Mouse (Mus musculus) left cerebral cortex, postnatal 25 days (tissue): Measurements from ENCODE around the gene Nipa2. TPM values are rescaled to one million over a fixed set of nuclear protein-coding genes. Genes with fewer than 3 reads are reported as not detected.
A peak's percentile ranks its signal among the peaks of the same experiment; 100 is the strongest.

ENCODE experiments used
- DNase-seq, 2 experiments: peaks; one replicate each; pipeline ENCODE4 v3.0.0; 2022; ENCODE audit warnings: low spot score in 2 of 2, mixed read lengths in 1 of 2
- intact Hi-C: fragments of 180-260 bp; cut with DNase I; formaldehyde crosslinking; loops from one replicate; pipeline ENCODE4 v1.15.1; 2025
- total RNA-seq, 2 experiments: library from RNA; stranded (reverse); gene quantifications; 2 replicates each; pipeline ENCODE4 v1.2.3; 2021

Nipa2 gene
- 10 to 100 TPM; 60.5 to 63.5 TPM for total RNA-seq

DNA sequence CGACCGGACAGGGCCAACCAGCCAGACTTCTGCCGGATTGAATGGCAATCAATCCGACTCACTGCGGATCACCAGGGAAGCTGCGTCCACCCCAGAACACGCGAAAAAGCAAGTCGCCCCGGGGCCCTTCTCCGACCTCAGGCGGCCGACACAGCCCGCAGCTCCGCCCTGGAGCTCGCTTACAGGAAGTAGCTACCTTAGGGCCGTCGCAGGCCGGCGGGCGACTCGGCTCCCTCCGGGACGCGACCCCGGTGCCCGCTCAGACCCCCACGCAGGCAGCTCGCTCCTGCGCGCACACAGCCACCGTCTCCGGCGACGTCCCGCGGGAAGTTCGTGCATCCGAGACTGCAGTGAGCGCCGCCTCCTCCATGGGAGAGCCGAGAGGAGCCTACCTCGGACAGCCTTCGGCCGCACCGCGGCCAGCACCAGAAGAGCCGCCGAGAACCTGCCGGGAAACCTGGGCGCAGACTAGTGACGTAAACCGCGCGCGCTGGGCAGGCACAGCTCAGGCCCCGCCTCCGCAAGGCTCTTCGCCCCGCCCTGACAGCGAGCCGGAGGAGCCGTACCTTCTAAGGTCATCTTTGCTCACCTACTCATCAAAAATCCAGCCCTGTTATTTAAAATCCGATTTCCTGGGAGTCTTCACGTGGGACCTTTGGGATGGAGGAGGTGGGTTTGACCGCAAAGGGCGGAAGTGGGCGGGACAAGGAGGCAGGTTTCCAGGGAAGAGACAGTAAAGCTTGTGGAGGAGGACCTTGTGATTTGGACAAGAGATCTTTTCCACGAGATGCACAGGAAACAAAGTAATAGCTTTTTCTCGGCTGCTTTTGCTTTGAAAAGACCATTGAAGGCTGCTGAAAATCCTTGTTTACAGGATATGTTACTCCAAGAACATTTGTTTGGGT, at the start of gene Nipa2:
Gene Nipa2 (minus strand): TSS at position 473 of the 905 bp plus-strand sequence.
- peak; percentile 95 to 96 for DNase-seq
- intact Hi-C loops = no loop called here

GRCm38 (mm10) chr7:56011018-56011333, 48.7 kb upstream of the Nipa2 start:
- intact Hi-C loops = no loop called here
- DNase-seq = no peak

DNA sequence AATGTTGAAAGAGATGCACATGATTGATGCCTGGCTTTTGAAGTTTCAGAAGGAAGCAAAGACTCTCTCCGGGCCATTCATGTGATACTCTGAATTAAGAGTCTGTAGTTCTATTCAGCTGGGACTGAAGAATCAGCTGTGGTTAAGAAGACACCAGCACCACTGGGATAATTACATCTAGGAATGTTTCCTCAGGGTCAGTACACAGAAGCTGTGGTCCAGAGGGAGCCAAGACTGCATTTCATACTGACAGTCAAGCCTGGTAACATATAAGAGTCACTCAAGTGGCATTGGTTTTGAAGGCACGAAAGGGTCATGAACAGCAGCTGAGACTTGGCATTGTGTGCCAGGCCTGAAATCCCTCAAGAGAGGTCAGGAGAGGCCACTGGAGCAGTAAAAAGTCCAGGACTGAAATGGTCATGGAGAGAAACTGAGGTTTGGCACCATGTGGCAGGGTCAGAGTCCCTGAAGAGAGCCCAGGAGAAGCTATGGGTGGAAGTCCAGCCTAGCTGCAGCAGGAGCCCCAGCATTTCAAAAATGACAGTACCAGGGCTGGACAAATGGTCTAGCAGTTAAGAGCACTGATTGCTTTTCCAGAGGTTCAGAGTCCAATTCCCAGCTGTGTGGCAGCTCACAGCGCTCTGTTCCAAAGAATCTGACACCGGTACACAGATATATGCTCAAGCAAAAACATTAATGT, 48.2 kb upstream of the Nipa2 start:
- no peak for DNase-seq

GRCm38 (mm10) chr7:55998997-55999396, 36.7 kb upstream of the Nipa2 start:
- intact Hi-C loops = no loop called here
- DNase-seq = no peak

More for the DNA sequence above, 48.2 kb upstream of the Nipa2 start:
- intact Hi-C loops = no loop called here

DNA sequence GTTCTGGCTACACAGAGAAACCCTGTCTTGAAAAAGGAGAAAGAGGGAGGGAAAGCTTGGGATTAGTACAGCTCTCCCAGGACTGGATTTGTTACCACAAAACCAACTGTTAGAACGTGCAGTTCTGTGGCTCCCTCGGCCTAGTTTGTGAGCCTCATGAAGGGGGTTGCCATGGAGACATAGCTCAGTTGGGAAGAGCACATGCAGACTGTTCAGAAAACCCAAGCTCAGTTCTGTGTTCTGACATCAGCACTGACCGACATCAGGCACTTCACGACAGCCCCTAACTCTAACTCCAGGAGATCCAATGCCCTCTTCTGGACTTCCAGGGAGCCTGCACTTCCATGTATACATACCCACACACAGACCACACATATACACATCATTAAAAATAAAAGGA, 32.7 kb upstream of the Nipa2 start:
- intact Hi-C loops = no loop called here
- peak; percentile 40 to 69 for DNase-seq

- DNase-seq = peak in 1 of 2 experiments; percentile 56
- intact Hi-C loops = no loop called here
Observed at GRCm38 (mm10) chr7:55991858-55992257, 29.6 kb upstream of the Nipa2 start.

DNA sequence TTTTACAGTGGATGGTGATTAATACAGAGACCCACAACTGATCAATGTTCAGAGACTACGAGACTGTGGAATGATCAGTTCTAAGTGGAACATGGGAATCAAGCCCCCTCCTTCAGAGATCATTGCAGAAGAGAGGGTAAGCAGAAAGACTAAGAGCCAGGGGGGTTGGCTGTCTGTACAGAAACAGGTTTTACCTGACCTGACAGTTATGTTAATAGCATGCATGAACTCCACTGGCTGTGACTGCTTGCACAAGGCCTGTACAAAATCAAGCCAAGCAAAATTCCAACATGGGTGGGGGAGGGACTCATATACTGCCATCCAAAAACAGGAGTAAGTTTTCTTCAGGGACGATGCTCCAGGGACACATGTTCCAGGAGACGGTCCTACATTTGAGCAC, 28.9 kb upstream of the Nipa2 start:
- intact Hi-C loops = no loop called here
- DNase-seq = no peak

- peak; percentile 69 to 83 for DNase-seq
- intact Hi-C loops = loop anchor here (1.0 kb wide), 1 partner anchor 56 kb away; no protein-coding TSS in a partner anchor
Observed at GRCm38 (mm10) chr7:55986526-55987214, 24.4 kb upstream of the Nipa2 start.

- intact Hi-C loops = no loop called here
- no peak for DNase-seq
Observed at GRCm38 (mm10) chr7:55984754-55985153, 22.5 kb upstream of the Nipa2 start.

DNA sequence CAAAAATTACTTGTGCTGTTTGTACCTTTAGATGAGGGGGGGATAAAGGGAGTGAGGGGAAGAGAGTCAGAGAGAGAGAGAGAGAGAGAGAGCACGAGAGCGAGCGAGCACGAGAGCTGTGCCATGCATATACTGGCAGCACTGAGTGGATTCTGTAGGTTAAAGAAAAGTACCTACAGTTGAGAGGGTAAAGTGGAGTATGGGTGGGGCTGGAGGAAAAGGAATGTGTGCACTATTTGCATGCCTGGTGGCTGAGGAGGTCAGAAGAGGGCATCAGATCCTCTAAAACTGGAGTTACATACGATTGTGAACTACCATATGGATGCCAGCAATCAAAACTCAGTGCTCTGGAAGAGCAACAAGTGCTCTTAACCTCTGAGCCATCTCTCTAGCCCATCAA, 20.8 kb upstream of the Nipa2 start:
- intact Hi-C loops = no loop called here
- DNase-seq = no peak

DNA sequence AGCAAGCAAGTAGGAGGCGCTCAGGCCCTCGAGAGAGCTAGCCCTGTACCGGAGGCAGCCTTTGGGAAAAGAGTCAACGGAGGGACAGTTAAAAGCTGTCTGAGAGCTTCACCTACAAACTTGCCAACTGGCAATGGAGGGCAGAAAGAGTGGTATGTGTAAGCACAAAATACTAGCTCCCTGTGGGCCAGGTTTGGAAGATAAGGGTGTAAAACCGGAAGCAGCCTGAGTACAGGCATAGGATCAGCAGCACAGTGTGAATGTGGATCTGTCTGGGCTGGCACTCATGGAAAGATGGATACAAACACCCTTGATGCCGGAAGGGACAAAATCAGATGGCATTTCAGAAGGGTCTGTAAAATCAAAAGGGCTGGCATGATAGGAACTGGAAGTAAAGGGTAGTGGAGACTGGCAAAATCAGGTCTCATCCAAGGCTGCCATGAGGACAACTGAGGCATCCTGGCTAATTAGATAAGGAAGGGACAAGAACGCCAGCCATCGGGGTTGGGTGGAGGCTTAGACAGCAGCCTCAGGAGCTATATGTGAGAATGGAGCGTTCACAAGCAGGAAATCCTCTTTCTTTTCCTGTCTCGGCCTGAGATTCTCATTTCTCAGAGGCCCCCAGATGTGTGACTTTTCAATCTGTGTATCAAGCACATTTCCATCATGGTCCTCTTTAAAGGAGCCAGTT, 19.9 kb upstream of the Nipa2 start:
- intact Hi-C loops = no loop called here
- DNase-seq = no peak

GRCm38 (mm10) chr7:55981511-55981910, 19.2 kb upstream of the Nipa2 start:
- DNase-seq = no peak
- intact Hi-C loops = no loop called here

- intact Hi-C loops = no loop called here
- no peak for DNase-seq
Observed at GRCm38 (mm10) chr7:55974429-55974828, 12.2 kb upstream of the Nipa2 start.

- intact Hi-C loops = no loop called here
- peak in 1 of 2 experiments; percentile 27 for DNase-seq
Observed at GRCm38 (mm10) chr7:55969415-55969814, 7.1 kb upstream of the Nipa2 start.

GRCm38 (mm10) chr7:55968258-55968901, 6.1 kb upstream of the Nipa2 start:
- peak in 1 of 2 experiments; percentile 53 for DNase-seq
- intact Hi-C loops = no loop called here

DNA sequence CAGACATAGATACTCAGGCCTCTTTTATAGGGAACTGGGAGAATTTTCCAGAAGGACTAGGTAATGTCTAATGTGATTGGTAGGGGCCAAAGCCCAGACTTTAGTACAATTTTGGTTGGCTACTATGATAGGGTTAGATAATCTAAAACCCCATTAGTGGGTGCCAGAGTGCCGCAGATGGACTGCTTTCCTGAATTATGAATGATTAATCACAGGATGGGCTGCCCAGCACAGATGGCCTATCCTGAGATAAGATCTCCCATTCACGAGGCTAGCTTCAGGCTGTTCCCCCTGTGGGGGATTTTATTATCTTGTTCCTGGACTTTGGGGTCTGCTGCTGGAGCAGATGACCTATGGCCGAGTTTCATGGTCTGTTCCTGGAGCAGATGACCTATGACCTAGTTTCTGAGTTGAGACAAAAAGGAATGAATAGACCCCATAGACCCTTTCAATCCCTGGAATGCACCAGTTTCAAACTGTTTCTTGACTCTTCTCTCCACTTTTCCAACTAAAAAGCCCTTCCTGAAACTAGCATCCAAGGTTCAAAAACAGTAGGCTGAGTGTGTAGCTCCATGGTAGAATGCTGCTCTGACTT, 4.7 kb upstream of the Nipa2 start:
- DNase-seq = no peak
- intact Hi-C loops = no loop called here

DNA sequence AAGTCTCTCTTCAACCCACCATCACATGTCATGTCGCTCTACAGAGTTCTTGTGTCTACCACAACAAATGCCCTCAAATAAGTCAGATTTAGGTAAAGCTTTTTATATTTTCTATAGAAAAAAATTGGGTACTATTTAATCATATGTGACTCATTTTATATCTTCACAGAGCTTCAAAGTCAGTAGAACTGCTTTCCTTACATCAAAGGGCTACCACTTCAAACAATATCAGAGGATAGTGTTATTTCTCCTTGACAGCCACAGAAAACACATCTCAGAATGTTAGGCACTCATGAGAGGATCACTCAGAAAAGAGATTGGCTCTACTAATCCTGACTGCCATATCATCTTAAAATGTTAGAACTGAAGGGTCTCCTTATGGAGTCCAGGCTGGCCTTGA, 1.8 kb downstream of the Nipa2 start:
- intact Hi-C loops = loop anchor here (2.0 kb wide), 1 partner anchor 18 kb away; no protein-coding TSS in a partner anchor
- DNase-seq = no peak

- no peak for DNase-seq
- intact Hi-C loops = loop anchor here (2.0 kb wide), 1 partner anchor 17 kb away; no protein-coding TSS in a partner anchor
Observed at GRCm38 (mm10) chr7:55959801-55960200, 2.5 kb downstream of the Nipa2 start.

DNA sequence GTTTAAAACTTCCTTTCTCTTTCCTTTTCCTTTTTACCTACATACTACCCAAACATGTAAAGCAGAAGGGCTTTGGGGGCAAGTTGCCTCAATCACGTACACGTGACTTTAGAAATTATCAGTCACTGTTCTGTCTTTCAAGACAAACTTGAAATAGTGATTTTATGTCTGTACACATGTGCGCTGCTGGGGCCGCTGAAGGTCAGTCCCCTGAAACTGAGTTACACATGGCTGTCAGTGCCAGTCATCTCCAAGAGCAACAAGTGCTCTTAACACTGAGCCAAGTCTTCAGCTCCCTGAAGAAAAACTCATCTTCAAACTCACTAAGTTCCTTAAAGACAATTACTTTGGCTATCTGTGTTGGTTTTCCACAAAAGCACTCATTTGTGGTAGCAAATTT, 4.4 kb downstream of the Nipa2 start:
- DNase-seq = no peak
- intact Hi-C loops = no loop called here
